Mouse (Mus musculus) erythroblast, embryonic 14.5 days (primary cell): ENCODE results near the gene Cd302. TPM values are rescaled to one million over a fixed set of nuclear protein-coding genes. Genes with fewer than 3 reads are reported as not detected.

ENCODE experiments used
- H3K27me3 ChIP-seq: 2 replicates; pipeline ENCODE4 v1.6.1; 2012; ENCODE audit warnings: inconsistent platforms; ENCODE audit not compliant: control insufficient read depth
- H3K36me3 ChIP-seq: 2 replicates; pipeline ENCODE4 v1.6.1; 2012; ENCODE audit warnings: mild to moderate bottlenecking, inconsistent platforms; ENCODE audit not compliant: control insufficient read depth
- H3K4me1 ChIP-seq: 2 replicates; pipeline ENCODE4 v1.6.1; 2012; ENCODE audit warnings: inconsistent platforms; ENCODE audit not compliant: control insufficient read depth
- H3K4me3 ChIP-seq: replicated peaks from 2 replicates; pipeline ENCODE3; 2012; ENCODE audit warnings: moderate library complexity, mild to moderate bottlenecking, inconsistent platforms
- H3K9me3 ChIP-seq: 2 replicates; pipeline ENCODE4 v1.6.1; 2012; ENCODE audit warnings: low read length, inconsistent platforms, mixed read lengths; ENCODE audit not compliant: control insufficient read depth
- GATA1 ChIP-seq: IDR thresholded peaks from 2 replicates; pipeline ENCODE4 v1.6.1; 2012; ENCODE audit warnings: low read length, inconsistent platforms, mixed read lengths
- TAL1 ChIP-seq: IDR thresholded peaks from 3 replicates; pipeline ENCODE4 v1.6.1; 2012; ENCODE audit warnings: low read length, inconsistent platforms, mixed read lengths
- polyA plus RNA-seq: library from polyadenylated mRNA; stranded (reverse); fragments of >175 nt; gene quantifications from 2 replicates; pipeline ENCODE4 v1.2.3, GENCODE M21; 2012

Gene Cd302
- polyA plus RNA-seq, 1 experiment, result 0.04 TPM

- H3K4me3 ChIP-seq, result no peak overlapping the region
- TF ChIP-seq TAL1 (no peak), GATA1 (no peak)
- no peaks in the 10 kb centered on the region for H3K9me3 ChIP-seq
- no peaks in the 10 kb centered on the region for H3K4me1 ChIP-seq
- no peaks in the 10 kb centered on the region; the same call in 1 of the 2 replicates for H3K36me3 ChIP-seq
- H3K27me3 ChIP-seq, result no peaks in the 10 kb centered on the region
These were observed 16.7 kb downstream of the Cd302 start for GRCm38 (mm10) chr2:60267567-60267966.

- no peaks in the 10 kb centered on the region; the same call in 1 of the 2 replicates for H3K9me3 ChIP-seq
- H3K27me3 ChIP-seq, result no peaks in the 10 kb centered on the region
- no peaks in the 10 kb centered on the region for H3K4me1 ChIP-seq
- TF ChIP-seq GATA1 (no peak), TAL1 (no peak)
- H3K36me3 ChIP-seq, result peaks cover 5% of the 10 kb centered on the region; the same call in 1 of the 2 replicates
- no peak overlapping the region for H3K4me3 ChIP-seq
These were observed 23.5 kb downstream of the Cd302 start for GRCm38 (mm10) chr2:60260621-60261350.

DNA sequence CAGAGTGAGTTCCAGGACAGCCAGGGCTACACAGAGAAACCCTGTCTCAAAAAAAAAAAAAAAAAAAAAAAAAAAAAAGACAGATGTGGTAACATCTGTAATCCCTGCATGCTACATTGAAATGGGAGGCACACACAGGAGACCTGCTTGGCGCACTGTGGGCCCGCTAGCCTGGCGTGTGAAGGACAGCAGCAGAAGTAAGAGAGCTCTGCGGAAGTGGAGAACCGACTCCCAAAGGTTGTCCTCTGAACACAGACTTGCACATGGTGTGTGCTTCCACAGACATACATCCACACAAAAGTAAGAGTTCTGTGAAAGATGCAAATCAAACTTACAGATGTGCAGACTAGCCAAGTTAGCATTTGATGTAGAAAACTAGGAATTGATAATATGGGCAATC, 25.1 kb downstream of the Cd302 start:
- peaks cover 7% of the 10 kb centered on the region; the same call in 1 of the 2 replicates for H3K36me3 ChIP-seq
- no peaks in the 10 kb centered on the region for H3K4me1 ChIP-seq
- TF ChIP-seq TAL1 (no peak), GATA1 (no peak)
- no peak overlapping the region for H3K4me3 ChIP-seq
- H3K9me3 ChIP-seq, result no peaks in the 10 kb centered on the region; the same call in 1 of the 2 replicates
- H3K27me3 ChIP-seq, result no peaks in the 10 kb centered on the region

GRCm38 (mm10) chr2:60256751-60257150, 27.5 kb downstream of the Cd302 start:
- Histone ChIP-seq H3K9me3 (no peaks in the 10 kb centered on the region; the same call in 1 of the 2 replicates), H3K27me3 (no peaks in the 10 kb centered on the region), H3K36me3 (peaks cover 8% of the 10 kb centered on the region), H3K4me3 (no peak overlapping the region), H3K4me1 (no peaks in the 10 kb centered on the region)
- TF ChIP-seq GATA1, result no peak
- TF ChIP-seq TAL1, result no peak

GRCm38 (mm10) chr2:60253506-60253905, 30.8 kb downstream of the Cd302 start:
- no peaks in the 10 kb centered on the region for H3K9me3 ChIP-seq

GRCm38 (mm10) chr2:60252782-60253181, 31.5 kb downstream of the Cd302 start:
- Histone ChIP-seq H3K9me3 (no peaks in the 10 kb centered on the region), H3K36me3 (peaks cover 33% of the 10 kb centered on the region), H3K4me3 (no peak overlapping the region), H3K27me3 (no peaks in the 10 kb centered on the region), H3K4me1 (no peaks in the 10 kb centered on the region)
- TF ChIP-seq TAL1, result no peak
- TF ChIP-seq GATA1, result no peak

More at GRCm38 (mm10) chr2:60253506-60253905, 30.8 kb downstream of the Cd302 start:
- no peaks in the 10 kb centered on the region for H3K4me1 ChIP-seq
- no peaks in the 10 kb centered on the region for H3K27me3 ChIP-seq
- no peak for TF ChIP-seq TAL1
- no peak for TF ChIP-seq GATA1
- H3K36me3 ChIP-seq, result peaks cover 29% of the 10 kb centered on the region
- H3K4me3 ChIP-seq, result no peak overlapping the region

GRCm38 (mm10) chr2:60234506-60234905, 49.8 kb downstream of the Cd302 start:
- no peaks in the 10 kb centered on the region for H3K27me3 ChIP-seq
- no peaks in the 10 kb centered on the region for H3K4me1 ChIP-seq
- H3K9me3 ChIP-seq, result no peaks in the 10 kb centered on the region
- H3K36me3 ChIP-seq, result peaks cover 97% of the 10 kb centered on the region
- TF ChIP-seq GATA1 (no peak), TAL1 (no peak)
- H3K4me3 ChIP-seq, result no peak overlapping the region

- Histone ChIP-seq H3K27me3 (no peaks in the 10 kb centered on the region), H3K9me3 (no peaks in the 10 kb centered on the region), H3K4me1 (peaks cover 5% of the 10 kb centered on the region), H3K4me3 (no peak overlapping the region), H3K36me3 (peaks cover 91% of the 10 kb centered on the region)
- TF ChIP-seq GATA1 (no peak), TAL1 (no peak)
These were observed 51.1 kb downstream of the Cd302 start for GRCm38 (mm10) chr2:60233147-60233546.

DNA sequence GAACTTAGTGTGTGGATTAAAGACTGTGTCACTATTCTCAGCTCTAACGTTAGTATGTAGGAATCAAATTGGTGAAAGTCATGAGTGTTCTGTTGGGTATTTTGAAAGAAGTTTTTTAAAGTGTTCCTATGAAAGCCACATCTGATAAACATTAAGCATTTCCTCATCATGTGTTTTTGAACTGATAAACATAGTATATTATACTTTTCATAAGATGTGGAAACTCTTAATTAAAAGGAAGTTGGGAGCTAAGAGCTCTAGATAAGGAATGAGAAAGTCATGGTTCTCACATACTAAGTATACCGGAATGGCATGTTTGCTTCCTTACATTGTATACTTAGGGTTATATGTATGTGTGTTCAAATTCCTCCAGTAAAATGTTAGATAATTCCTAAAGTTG, 53.9 kb downstream of the Cd302 start:
- Histone ChIP-seq H3K27me3 (no peaks in the 10 kb centered on the region), H3K4me1 (peaks cover 14% of the 10 kb centered on the region), H3K36me3 (peaks cover 66% of the 10 kb centered on the region), H3K9me3 (no peaks in the 10 kb centered on the region), H3K4me3 (no peak overlapping the region)
- no peak for TF ChIP-seq GATA1
- no peak for TF ChIP-seq TAL1

DNA sequence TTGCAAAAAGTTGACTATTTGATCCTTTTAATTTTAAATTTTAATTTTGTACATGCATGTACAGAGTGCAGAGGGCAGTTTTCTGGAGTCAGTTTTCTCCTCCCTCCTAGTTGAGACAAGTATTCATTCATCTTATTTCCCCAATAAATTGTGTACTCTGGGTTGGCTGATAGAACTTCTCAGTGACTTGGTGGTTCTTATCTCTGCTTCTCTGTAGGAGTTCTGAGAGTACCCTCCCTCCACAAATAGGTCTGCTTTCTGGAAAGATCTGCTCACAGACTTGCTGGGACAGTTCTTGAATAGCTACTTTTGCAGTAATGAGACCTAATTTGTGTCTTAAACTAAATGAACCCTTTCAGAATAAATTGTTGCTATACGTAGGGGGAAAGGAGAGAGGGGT, 55.8 kb downstream of the Cd302 start:
- H3K27me3 ChIP-seq, result no peaks in the 10 kb centered on the region
- H3K9me3 ChIP-seq, result no peaks in the 10 kb centered on the region
- no peak overlapping the region for H3K4me3 ChIP-seq
- peaks cover 19% of the 10 kb centered on the region for H3K4me1 ChIP-seq
- TF ChIP-seq GATA1 (no peak), TAL1 (no peak)
- peaks cover 48% of the 10 kb centered on the region for H3K36me3 ChIP-seq
